Mouse (Mus musculus) spleen, postnatal 10 days (tissue): ENCODE results near the gene Parvb.

Experiments used
- DNase-seq, 2 experiments: peaks; one replicate each; pipeline ENCODE4 v3.0.0; 2021 to 2022; ENCODE audit warnings: low spot score in 2 of 2

Gene Parvb

GRCm38 (mm10) chr15:84216461-84217084 is 15.3 kb upstream of the Parvb start:
- DNase-seq = no peak

GRCm38 (mm10) chr15:84217969-84218782 is 13.7 kb upstream of the Parvb start:
- DNase-seq = no peak

DNA sequence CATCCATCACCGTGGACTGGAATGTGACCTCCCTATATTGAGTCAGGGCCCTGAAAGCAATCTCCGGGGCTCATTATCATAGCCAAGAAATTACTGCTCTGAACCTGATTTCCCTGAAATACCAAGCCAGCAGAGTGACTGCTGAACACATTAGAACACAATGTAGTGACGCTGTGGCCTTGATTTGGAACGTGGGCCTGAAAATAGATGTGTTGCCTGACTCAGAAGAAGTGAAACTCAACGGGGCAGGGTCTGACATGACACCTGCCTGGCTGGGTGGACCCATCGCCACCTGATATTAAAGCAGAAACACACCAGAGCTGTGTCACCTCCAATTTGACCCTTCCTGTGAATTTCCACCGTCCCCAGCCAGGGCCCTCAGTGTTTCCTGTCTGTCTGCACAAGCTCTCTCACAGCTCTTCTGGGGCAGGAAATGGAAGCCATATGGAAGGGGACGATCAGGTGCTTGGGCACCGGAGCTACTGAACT is 13.0 kb upstream of the Parvb start:
- DNase-seq = peak in 1 of 2 experiments; percentile 62

DNA sequence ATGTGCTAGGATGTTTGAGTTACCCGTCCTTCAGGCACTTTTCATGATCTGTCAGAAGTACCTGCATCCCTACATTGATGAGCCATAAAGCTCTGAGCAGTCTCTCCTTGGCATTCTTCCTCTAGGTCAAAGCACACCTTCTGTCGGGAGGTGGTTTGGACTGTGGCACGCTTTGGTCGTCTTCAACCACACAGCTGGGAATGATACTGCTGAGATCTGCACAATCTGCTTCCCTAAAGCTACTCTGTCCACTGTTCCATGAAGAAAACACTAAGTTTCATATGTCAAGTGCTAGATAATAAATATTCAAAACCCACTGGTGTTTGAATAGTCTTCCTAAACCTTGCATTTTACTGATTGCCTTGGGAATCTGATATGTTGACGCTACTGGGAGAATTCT is 10.3 kb upstream of the Parvb start:
- DNase-seq = no peak

- no peak for DNase-seq
Observed at GRCm38 (mm10) chr15:84223423-84223822, 8.4 kb upstream of the Parvb start.

- no peak for DNase-seq
Observed at GRCm38 (mm10) chr15:84224779-84225178, 7.1 kb upstream of the Parvb start.

DNA sequence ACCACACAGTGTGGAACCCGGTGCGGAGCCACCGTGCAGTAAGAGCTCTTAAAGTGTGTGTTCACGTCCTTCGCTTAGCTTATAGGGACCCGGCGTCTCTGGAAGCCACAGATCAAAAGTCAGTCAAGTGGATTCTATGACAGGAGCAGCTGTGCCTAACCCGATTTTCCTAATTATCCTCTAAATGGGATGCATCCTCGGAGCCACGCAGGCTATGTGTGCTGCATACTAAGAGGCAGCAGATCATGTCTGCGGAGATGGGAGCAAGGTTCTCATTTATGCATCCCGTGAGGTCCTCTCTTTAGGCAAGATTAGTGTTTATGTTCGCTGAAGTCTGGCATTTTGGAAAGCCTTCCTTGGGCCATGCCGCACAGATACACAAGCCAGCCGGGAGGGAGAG is 4.9 kb upstream of the Parvb start:
- DNase-seq = no peak

DNA sequence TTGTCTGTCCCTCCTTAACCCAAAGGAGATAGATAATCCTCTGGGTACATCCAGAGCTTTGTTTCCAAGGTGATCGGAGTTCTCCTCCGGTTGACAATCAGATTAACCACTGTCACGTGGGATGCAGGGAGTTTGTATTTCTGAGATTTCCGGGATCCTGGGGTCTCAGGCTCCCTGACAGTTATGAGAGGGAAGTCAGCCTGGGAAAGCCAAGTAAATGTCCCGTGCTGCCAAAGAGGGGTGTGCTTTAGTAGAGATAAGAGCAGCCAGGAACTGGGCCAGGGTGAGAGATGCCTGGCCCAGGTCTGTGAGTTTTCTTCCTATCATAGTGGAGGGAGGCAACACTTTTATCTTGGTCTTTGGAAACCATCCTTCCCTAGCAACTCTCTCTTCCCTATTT is 1.2 kb upstream of the Parvb start:
- DNase-seq = no peak

DNA sequence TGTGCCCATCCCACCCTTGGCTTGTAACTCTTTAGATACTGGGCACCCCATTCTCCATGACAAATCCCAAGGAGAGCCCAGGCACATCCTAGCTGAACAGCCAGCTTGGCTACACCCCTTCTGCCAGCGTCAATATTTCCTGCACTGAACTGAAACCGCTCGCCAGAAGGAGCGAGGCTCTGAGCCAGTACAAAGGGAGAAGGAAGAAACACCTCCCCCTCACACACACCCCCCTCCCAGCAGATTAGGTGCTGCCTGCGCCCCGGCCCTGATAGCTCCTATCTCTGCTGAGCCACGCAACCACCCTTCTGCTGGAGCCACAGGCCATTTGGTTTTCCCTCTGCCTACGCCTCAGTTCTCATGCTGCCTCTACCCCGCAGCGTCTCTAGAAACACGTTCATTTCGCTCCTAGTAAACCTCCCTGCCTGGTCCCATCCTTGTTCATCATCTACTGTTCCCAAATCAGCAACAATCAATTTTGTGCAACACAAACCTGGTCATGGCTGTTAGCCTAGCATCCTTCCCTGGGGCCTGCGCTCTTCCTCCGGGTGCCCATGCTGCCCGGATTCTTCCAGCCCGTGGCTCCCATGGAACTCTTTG is 630 bp upstream of the Parvb start:
- peak; percentile 53 to 67 for DNase-seq

GRCm38 (mm10) chr15:84232609-84233008 is 766 bp downstream of the Parvb start:
- no peak for DNase-seq

DNA sequence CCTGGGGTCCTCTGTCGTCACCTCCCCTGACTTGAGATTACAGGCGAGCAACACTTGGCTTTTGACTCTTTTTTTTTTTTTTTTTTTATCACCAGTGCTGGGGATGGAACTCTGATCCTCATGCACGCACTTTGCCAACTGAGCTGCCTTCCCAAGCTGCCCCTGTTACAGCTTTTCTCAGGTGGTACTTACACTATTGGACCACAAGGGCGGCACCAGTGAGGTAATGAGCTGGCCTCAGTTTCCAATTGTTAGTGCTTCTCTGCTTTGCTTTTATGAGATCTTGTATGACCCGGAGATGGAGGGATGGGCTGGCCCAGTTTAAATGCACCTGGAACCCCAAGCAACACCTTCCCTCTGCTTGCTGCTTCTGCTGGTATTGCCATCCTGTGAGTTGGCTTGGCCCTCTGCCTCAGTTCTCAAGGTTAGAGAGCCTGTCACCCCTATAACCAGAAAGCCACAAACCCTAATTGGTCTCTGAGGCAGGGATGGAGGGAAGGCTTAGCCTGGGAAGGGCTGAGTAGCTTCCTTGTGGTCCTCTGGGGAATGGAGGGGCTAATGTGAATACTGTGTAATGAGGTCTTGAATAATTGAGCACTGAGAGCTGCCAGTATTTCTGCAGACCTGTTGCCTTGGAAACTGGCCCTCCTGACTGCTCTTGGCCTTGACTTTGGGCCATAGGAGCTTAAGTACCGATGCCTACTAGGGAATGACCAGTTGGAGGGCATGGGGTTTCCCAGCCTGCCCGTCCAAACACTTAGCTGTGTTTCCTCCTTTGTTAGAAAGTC is 3.1 kb downstream of the Parvb start:
- no peak for DNase-seq

GRCm38 (mm10) chr15:84235646-84236045 is 3.8 kb downstream of the Parvb start:
- DNase-seq = peak in 1 of 2 experiments; percentile 48

GRCm38 (mm10) chr15:84238552-84238951 is 6.7 kb downstream of the Parvb start:
- no peak for DNase-seq

GRCm38 (mm10) chr15:84238991-84239401 is 7.2 kb downstream of the Parvb start:
- no peak for DNase-seq

GRCm38 (mm10) chr15:84241520-84241919 is 9.7 kb downstream of the Parvb start:
- no peak for DNase-seq

DNA sequence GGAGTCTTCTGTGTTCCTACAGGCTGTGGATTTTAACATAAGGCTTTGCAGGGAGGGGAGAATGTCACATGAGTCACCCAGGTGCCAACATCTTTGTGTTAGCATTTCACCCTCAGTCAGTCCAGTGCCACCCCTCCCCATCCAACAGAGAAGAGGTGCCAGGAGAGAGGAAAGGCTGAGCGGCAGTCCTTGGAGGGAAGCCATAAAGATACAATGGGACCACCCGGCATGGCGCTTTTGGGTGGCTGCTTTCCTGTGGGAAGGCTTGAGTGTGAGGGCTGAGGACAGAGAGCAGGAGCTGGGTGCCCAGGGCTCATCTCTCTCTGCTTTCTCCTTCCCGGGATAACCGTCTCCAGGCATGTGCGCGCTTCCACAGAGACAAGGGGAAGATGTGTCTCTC is 13.3 kb downstream of the Parvb start:
- DNase-seq = no peak

DNA sequence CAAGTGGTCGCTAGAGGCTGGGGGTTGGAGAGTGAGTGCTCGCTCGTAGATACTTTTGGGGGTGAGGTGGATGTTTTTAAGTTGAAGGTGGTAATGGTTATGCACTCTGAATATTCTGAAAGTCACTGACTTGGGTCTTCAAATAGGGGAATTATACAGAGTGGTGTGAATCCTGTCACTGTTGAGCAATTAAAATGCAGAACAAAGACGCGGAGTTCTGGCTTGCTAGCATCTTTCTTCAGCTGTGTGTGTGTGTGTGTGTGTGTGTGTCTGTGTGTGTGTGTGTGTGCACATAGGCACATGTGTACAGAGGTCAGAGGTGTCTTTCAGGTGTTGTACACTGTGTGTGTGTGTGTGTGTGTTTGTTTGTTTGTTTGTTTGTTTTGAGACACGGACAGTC is 14.4 kb downstream of the Parvb start:
- DNase-seq = no peak

GRCm38 (mm10) chr15:84247309-84247708 is 15.5 kb downstream of the Parvb start:
- DNase-seq = no peak

DNA sequence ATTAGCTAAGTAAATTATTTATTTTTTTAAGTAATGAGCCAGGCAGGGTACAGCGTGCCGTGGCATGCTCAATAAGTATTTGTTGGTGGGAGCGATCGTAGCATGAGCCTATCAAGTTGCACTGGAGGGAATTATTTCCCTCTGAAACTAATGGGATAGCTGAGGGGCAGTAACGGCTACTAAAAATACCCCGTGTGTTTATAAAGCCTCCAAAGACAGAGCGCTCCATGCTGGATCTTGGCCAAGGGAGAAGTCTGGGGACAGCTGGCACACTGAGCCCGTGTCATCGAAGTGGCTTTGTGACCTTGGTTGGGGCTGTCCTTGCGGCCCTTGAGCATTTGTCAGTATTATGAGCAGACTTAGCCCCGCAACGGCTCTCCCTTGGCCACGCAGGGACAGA is 19.4 kb downstream of the Parvb start:
- no peak for DNase-seq

DNA sequence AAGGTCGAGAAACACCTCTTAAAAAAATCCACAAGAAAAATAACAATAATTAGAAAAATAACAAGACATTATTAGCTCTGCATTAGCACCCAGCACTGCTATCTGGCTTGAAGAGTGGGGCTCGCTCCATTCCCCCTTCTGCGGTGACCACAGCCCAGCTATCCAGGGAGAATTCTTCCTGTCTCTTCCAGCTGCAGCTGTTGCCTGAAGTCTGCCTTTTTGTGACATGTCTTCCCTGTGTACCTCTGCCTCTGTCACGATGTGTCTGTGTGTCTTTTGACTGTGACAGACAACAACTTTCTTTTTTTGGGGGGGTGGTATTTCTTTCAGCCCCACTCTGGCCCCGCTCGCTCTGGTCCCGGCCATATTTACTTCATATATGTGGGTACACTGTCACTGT is 20.8 kb downstream of the Parvb start:
- DNase-seq = no peak

DNA sequence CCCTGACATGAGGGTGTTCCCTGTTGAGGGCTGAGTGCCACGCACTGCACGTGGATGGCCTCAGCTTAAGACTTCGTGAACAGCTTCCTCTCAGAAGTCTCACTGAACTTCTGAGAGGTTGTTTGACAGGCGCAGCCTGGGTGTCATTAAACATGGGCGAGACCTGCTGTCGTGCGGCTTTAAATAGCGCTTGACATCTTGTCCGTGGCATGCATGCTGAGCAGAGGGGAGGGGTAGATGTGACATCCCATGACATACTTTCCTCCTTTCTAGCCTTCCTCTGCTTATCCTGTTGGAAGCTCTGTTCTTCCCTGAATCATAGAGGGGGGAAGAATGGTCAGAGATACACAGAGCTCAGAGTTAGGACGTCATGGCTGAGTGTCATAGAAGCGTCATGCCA is 21.9 kb downstream of the Parvb start:
- no peak for DNase-seq

- DNase-seq = no peak
Observed at GRCm38 (mm10) chr15:84254387-84254786, 22.5 kb downstream of the Parvb start.
